ENCODE assay signal across 36 mouse cellular contexts in the genomic region with DNA sequence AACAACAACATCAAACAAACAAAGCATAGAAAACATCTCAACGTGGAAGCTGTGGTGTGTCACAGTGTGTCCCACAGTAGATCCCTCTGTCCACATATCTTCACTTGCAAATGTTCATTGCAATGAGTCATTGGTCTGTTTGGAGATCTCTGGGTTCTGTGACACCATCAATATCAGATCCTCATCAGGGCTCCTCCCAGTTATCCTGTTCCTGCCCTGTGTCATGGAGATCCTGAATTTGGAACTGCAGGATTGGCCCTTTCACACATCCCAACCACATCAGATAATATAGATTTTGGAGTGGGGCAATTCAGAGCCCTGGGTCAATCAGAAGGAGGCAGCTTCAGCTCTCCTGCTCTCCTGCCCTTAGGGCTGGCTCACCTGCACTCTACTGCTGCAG. TPM values are rescaled to one million over a fixed set of nuclear protein-coding genes. Genes with fewer than 3 reads are reported as not detected.
"Had no signal": no experiment of that assay in that cellular context is flagged by ENCODE, and none has a peak within 500 bp of the region (broad histone marks: within the 10 kb centered on the region; RNA-seq: fewer than 3 reads in every experiment).

No protein-coding gene starts in this region.

- H3K4me3 ChIP-seq: heart, embryonic 10.5 days; heart, embryonic 12.5 days; heart, embryonic 13.5 days; heart, embryonic 15.5 days; hindbrain, embryonic 10.5 days; hindbrain, embryonic 12.5 days; hindbrain, embryonic 13.5 days; hindbrain, embryonic 15.5 days; intestine, embryonic 15.5 days; kidney, embryonic 15.5 days; layer of hippocampus, adult 2 months had no signal

- ATAC-seq: hindbrain, embryonic 16.5 days; hindbrain, postnatal 0 days; inflammation-experienced regulatory T-cells, adult 6 months; intestine, embryonic 15.5 days; intestine, embryonic 16.5 days; intestine, postnatal 0 days had no signal

- H3K36me3 ChIP-seq: heart, embryonic 10.5 days; heart, embryonic 12.5 days; heart, embryonic 13.5 days; heart, embryonic 15.5 days; hindbrain, embryonic 10.5 days; hindbrain, embryonic 12.5 days; hindbrain, embryonic 13.5 days; hindbrain, embryonic 15.5 days; intestine, embryonic 15.5 days; kidney, embryonic 15.5 days had no signal

- H3K27ac ChIP-seq: heart, embryonic 10.5 days; heart, embryonic 13.5 days; heart, embryonic 15.5 days; hindbrain, embryonic 10.5 days; hindbrain, embryonic 12.5 days; hindbrain, embryonic 13.5 days; hindbrain, embryonic 14.5 days; hindbrain, embryonic 15.5 days; hindbrain, postnatal 0 days; intestine, embryonic 15.5 days; kidney, embryonic 15.5 days; kidney, postnatal 0 days; layer of hippocampus, adult 2 months had no signal

- H3K9ac ChIP-seq: heart, embryonic 12.5 days; heart, embryonic 13.5 days; heart, embryonic 15.5 days; hindbrain, embryonic 12.5 days; hindbrain, embryonic 13.5 days; hindbrain, embryonic 14.5 days; hindbrain, embryonic 15.5 days; intestine, embryonic 15.5 days; kidney, embryonic 15.5 days had no signal

- H3K4me2 ChIP-seq: heart, embryonic 11.5 days; heart, embryonic 12.5 days; heart, embryonic 13.5 days; heart, embryonic 15.5 days; hindbrain, embryonic 12.5 days; hindbrain, embryonic 13.5 days; hindbrain, embryonic 14.5 days; hindbrain, embryonic 15.5 days; intestine, embryonic 15.5 days; kidney, embryonic 15.5 days had no signal

- DNase-seq: heart, postnatal 10 days; heart, postnatal 14 days; heart, postnatal 36 days; heart, postnatal 4 days; kidney, adult 11 months; kidney, adult 18-20 months; kidney, adult 2 months; kidney, adult 8-10 months; kidney, adult 9 months; kidney, postnatal 10 days; kidney, postnatal 14 days; kidney, postnatal 36 days; kidney, postnatal 4 days; layer of hippocampus, adult 9-11 months; layer of hippocampus, postnatal 36 days had no signal

- H3K27me3 ChIP-seq: heart, embryonic 13.5 days; hindbrain, embryonic 12.5 days; hindbrain, embryonic 13.5 days; hindbrain, embryonic 15.5 days; intestine, embryonic 15.5 days; kidney, embryonic 15.5 days had no signal

- H3K9me3 ChIP-seq: heart, embryonic 10.5 days; heart, embryonic 12.5 days; heart, embryonic 13.5 days; heart, embryonic 15.5 days; hindbrain, embryonic 10.5 days; hindbrain, embryonic 12.5 days; hindbrain, embryonic 13.5 days; hindbrain, embryonic 15.5 days; intestine, embryonic 15.5 days; kidney, embryonic 15.5 days had no signal

- H3K4me1 ChIP-seq: heart, embryonic 10.5 days; heart, embryonic 12.5 days; heart, embryonic 13.5 days; heart, embryonic 15.5 days; hindbrain, embryonic 10.5 days; hindbrain, embryonic 12.5 days; hindbrain, embryonic 13.5 days; hindbrain, embryonic 15.5 days; intestine, embryonic 15.5 days; kidney, embryonic 15.5 days had no signal

RNA-seq across cellular contexts. Expression of gene Cps1, which starts 55.3 kb away (rescaled TPM):
- total RNA-seq: heart, postnatal 25 days; hematopoietic stem cell, adult 5-6 weeks had no signal
- polyA plus RNA-seq: hindbrain, embryonic 10.5 days; inflammation-experienced regulatory T-cells, adult 6 months; kidney, adult 2 months had no signal
